Mouse (Mus musculus): ENCODE results near the gene Hnrnpm.

- TF ChIP-seq POLR2A (IDR thresholded peaks at IDR 0.05; ENCODE audit: borderline replicate concordance, control insufficient read depth, low read depth, low read length): no peak
- TF ChIP-seq CTCF (IDR thresholded peaks at IDR 0.05; ENCODE audit: control insufficient read depth, insufficient read depth, low read length): no peak
These were observed 7.9 kb downstream of the Hnrnpm start for GRCm38 (mm10) chr17:33678771-33679170.

Measured in bone marrow, adult 2 months (tissue).